9 mouse cellular contexts compared by ENCODE assay signal in the genomic region with DNA sequence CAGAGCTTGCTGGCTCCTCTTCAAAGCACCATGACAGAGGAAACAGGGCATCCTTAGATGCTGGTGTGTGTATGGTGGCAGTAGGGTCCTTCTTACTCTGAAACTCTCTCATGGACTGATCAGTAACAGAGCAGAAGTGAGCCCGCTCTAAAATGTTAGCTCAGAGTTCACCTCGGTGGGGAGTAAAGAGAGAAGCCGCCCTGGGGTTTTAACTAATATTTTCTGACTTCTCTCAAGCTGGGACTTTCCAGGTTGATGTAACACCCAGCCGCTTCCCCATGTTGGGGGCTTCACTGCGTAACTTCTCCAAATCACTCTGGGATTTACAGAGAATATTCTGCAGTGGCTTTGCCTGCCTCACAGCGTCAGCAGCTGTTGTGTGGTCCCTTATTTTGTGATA.
DNase-seq lines count a peak whose midpoint lies in the region; ATAC-seq and TF ChIP-seq lines count a peak whose summit lies in the region.
"Had no signal": no experiment of that assay in that cellular context is flagged by ENCODE, and none has a peak within 500 bp of the region (broad histone marks: within the 10 kb centered on the region; RNA-seq: fewer than 3 reads in every experiment).

No protein-coding gene starts in this region.

- no peak overlapping the region for H3K27ac ChIP-seq in kidney, embryonic 14.5 days (ENCODE audit: low read depth, low read length)
- no peak overlapping the region for H3K27ac ChIP-seq in embryonic facial prominence, embryonic 12.5 days
- 0 out of 2 replicates have a peak overlapping the region, but pooled peaks have one; percentile 7 for H3K27ac ChIP-seq in intestine, postnatal 0 days (ENCODE audit: low read depth, low read length)
- no peak overlapping the region for H3K27ac ChIP-seq in cerebellum, adult 2 months (ENCODE audit: insufficient read depth, low read length)
- H3K27ac ChIP-seq: midbrain, embryonic 12.5 days had no signal

- no peak for TF ChIP-seq POLR2A in cerebellum, adult 2 months (IDR thresholded peaks at IDR 0.05; ENCODE audit: borderline replicate concordance, insufficient read depth, low read length)

- TF ChIP-seq CTCF in intestine, postnatal 0 days (IDR thresholded peaks at IDR 0.05; ENCODE audit: low read depth) = no peak
- no peak for TF ChIP-seq CTCF in cerebellum, adult 2 months (IDR thresholded peaks at IDR 0.05; ENCODE audit: borderline replicate concordance, insufficient read depth, low read depth, low read length)

- no peak overlapping the region for H3K9ac ChIP-seq in kidney, embryonic 14.5 days (ENCODE audit: low read depth, low read length)
- H3K9ac ChIP-seq in embryonic facial prominence, embryonic 12.5 days = no peak overlapping the region
- 0 out of 2 replicates have a peak overlapping the region, but pooled peaks have one; percentile 19 for H3K9ac ChIP-seq in intestine, postnatal 0 days (ENCODE audit: low read depth, low read length)
- H3K9ac ChIP-seq: midbrain, embryonic 12.5 days had no signal

- no peaks in the 10 kb centered on the region for H3K27me3 ChIP-seq in kidney, embryonic 14.5 days (ENCODE audit: control insufficient read depth, insufficient read depth, low read length)
- H3K27me3 ChIP-seq in embryonic facial prominence, embryonic 12.5 days = no peaks in the 10 kb centered on the region
- no peaks in the 10 kb centered on the region for H3K27me3 ChIP-seq in intestine, postnatal 0 days (replicated peaks; ENCODE audit: control insufficient read depth, insufficient read depth, low read length)
- H3K27me3 ChIP-seq in cerebellum, adult 2 months (ENCODE audit: control insufficient read depth, insufficient read depth, low read length) = no peaks in the 10 kb centered on the region

- WGBS in kidney, embryonic 14.5 days = 75% methylated on average over 6 of the region's 6 CpGs
- WGBS in embryonic facial prominence, embryonic 12.5 days = 64% methylated on average over 6 of the region's 6 CpGs
- 74% methylated on average over 6 of the region's 6 CpGs for WGBS in intestine, postnatal 0 days
- WGBS in cerebellum, adult 2 months = 86% methylated on average over 6 of the region's 6 CpGs

- H3K4me1 ChIP-seq in kidney, embryonic 14.5 days (ENCODE audit: control insufficient read depth, insufficient read depth, low read length) = peaks cover 16% of the 10 kb centered on the region; the same call in 1 of the 2 replicates
- peaks cover 40% of the 10 kb centered on the region for H3K4me1 ChIP-seq in embryonic facial prominence, embryonic 12.5 days
- H3K4me1 ChIP-seq in intestine, postnatal 0 days (replicated peaks; ENCODE audit: control insufficient read depth, insufficient read depth, low read length) = no peaks in the 10 kb centered on the region
- peaks cover 34% of the 10 kb centered on the region for H3K4me1 ChIP-seq in cerebellum, adult 2 months (ENCODE audit: control insufficient read depth, insufficient read depth, low read length)

- peak overlapping the region; percentile 21 for H3K4me2 ChIP-seq in kidney, embryonic 14.5 days (replicated peaks; ENCODE audit: low read depth, low read length)
- H3K4me2 ChIP-seq in embryonic facial prominence, embryonic 12.5 days (replicated peaks) = peak overlapping the region; percentile 37
- H3K4me2 ChIP-seq in intestine, postnatal 0 days (replicated peaks; ENCODE audit: low read depth) = peak overlapping the region; percentile 48
- H3K4me2 ChIP-seq: midbrain, embryonic 12.5 days had no signal

- no peaks in the 10 kb centered on the region for H3K9me3 ChIP-seq in kidney, embryonic 14.5 days (ENCODE audit: control insufficient read depth, low read length)
- no peaks in the 10 kb centered on the region for H3K9me3 ChIP-seq in embryonic facial prominence, embryonic 12.5 days
- no peaks in the 10 kb centered on the region for H3K9me3 ChIP-seq in intestine, postnatal 0 days (ENCODE audit: control insufficient read depth)
- H3K9me3 ChIP-seq: midbrain, embryonic 12.5 days had no signal

- ATAC-seq in kidney, embryonic 14.5 days (ENCODE audit: low FRiP score, low TSS enrichment) = no peak
- ATAC-seq in embryonic facial prominence, embryonic 12.5 days (ENCODE audit: insufficient number of reproducible peaks, insufficient read depth, low FRiP score, low TSS enrichment) = no peak
- ATAC-seq in intestine, postnatal 0 days = no peak
- ATAC-seq in megakaryocyte-erythroid progenitor cell, adult 5-6 weeks (replicated peaks; ENCODE audit: low FRiP score, low TSS enrichment, poor library complexity, severe bottlenecking) = no peak

- no peak for DNase-seq in kidney, adult 8-10 months
- peak; percentile 65 for DNase-seq in naive thymus-derived CD4-positive, alpha-beta T cell, adult 2 months (ENCODE audit: low read depth)
- DNase-seq in cerebellum, adult 2 months = no peak
- no peak for DNase-seq in cerebellum, postnatal 14 days

- H3K36me3 ChIP-seq in kidney, embryonic 14.5 days (ENCODE audit: control insufficient read depth, insufficient read depth, low read length) = no peaks in the 10 kb centered on the region
- no peaks in the 10 kb centered on the region for H3K36me3 ChIP-seq in embryonic facial prominence, embryonic 12.5 days
- no peaks in the 10 kb centered on the region for H3K36me3 ChIP-seq in intestine, postnatal 0 days (ENCODE audit: control insufficient read depth, insufficient read depth)
- H3K36me3 ChIP-seq: midbrain, embryonic 12.5 days had no signal

- H3K4me3 ChIP-seq in kidney, embryonic 14.5 days (ENCODE audit: low read length) = peak overlapping the region; percentile 16; the same call in 1 of the 2 replicates
- H3K4me3 ChIP-seq in embryonic facial prominence, embryonic 12.5 days = 0 out of 2 replicates have a peak overlapping the region, but pooled peaks have one; percentile 12
- H3K4me3 ChIP-seq in intestine, postnatal 0 days (ENCODE audit: low read depth, low read length) = peak overlapping the region; percentile 56
- H3K4me3 ChIP-seq in cerebellum, adult 2 months (replicated peaks; ENCODE audit: insufficient read depth, low read depth, low read length) = no peak overlapping the region
- H3K4me3 ChIP-seq: midbrain, embryonic 12.5 days had no signal
